Mouse (Mus musculus) kidney, postnatal 0 days (tissue): ENCODE data around the gene Gp5. TPM values are rescaled to one million over a fixed set of nuclear protein-coding genes. Genes with fewer than 3 reads are reported as not detected.

Experiments used
- ATAC-seq: fragments of 200-750 bp; cut with Nextera tagmentation; replicated peaks from 2 replicates; pipeline ENCODE4 v1.8.0; 2017; ENCODE audit warnings: low read depth, moderate number of reproducible peaks, moderate TSS enrichment, moderate library complexity; ENCODE audit not compliant: low FRiP score
- DNase-seq: peaks from one replicate; pipeline ENCODE4 v3.0.0-alpha.2; 2016; ENCODE audit warnings: low spot score
- H3K27ac ChIP-seq: fragments of 300-500 bp; sonication (generic); 2 replicates; pipeline ENCODE4 v1.5.1; 2014; ENCODE audit warnings: mild to moderate bottlenecking
- H3K27me3 ChIP-seq: fragments of 300-500 bp; sonication (generic); 2 replicates; pipeline ENCODE4 v1.6.1; 2014; ENCODE audit warnings: low read length, mixed read lengths; ENCODE audit not compliant: insufficient read depth
- H3K36me3 ChIP-seq: fragments of 300-500 bp; sonication (generic); 2 replicates; pipeline ENCODE4 v1.6.1; 2014; ENCODE audit warnings: low read length, mixed read lengths; ENCODE audit not compliant: insufficient read depth
- H3K4me1 ChIP-seq: fragments of 300-500 bp; sonication (generic); replicated peaks from 2 replicates; pipeline ENCODE4 v1.6.1; 2014; ENCODE audit warnings: antibody characterized with exemption, low read length, mixed read lengths; ENCODE audit not compliant: insufficient read depth
- H3K4me2 ChIP-seq: fragments of 300-500 bp; sonication (generic); 2 replicates; pipeline ENCODE4 v1.6.1; 2014; ENCODE audit warnings: mild to moderate bottlenecking, low read length, moderate library complexity, mixed read lengths
- H3K4me3 ChIP-seq: fragments of 300-500 bp; sonication (generic); replicated peaks from 2 replicates; pipeline ENCODE4 v1.5.1; 2014; ENCODE audit warnings: low read depth, low read length
- H3K9ac ChIP-seq: fragments of 300-500 bp; sonication (generic); 2 replicates; pipeline ENCODE4 v1.6.1; 2014; ENCODE audit warnings: low read depth, low read length
- H3K9me3 ChIP-seq: fragments of 300-500 bp; sonication (generic); replicated peaks from 2 replicates; pipeline ENCODE4 v1.6.1; 2016; ENCODE audit warnings: low read length, inconsistent platforms, mixed read lengths
- CTCF ChIP-seq: IDR thresholded peaks from 2 replicates; pipeline ENCODE4 v1.5.1; 2016; ENCODE audit warnings: antibody characterized with exemption, low read depth, mild to moderate bottlenecking, moderate library complexity
- WGBS: fragments of 180-500 bp; shearing (Covaris S2); extraction: QIAGEN DNeasy Blood & Tissue Kit; methylation state at CpG from one replicate; pipeline ENCODE4 v1.1.7; 2014; 5-methylcytosine and 5-hydroxymethylcytosine counted together
- polyA plus RNA-seq: library from polyadenylated mRNA; unstranded; fragments of >200 nt; fragmentation: Nextera tagmentation; extraction: Ambion mirVana; gene quantifications from 2 replicates; pipeline ENCODE4 v1.2.1, GENCODE M21; 2015

Gp5 gene
- polyA plus RNA-seq, 1 experiment from 2014 or later, result 0.16 TPM

- Histone ChIP-seq H3K4me2 (no peak overlapping the region), H3K4me1 (no peaks in the 10 kb centered on the region), H3K4me3 (no peak overlapping the region), H3K9ac (no peak overlapping the region), H3K27me3 (no peaks in the 10 kb centered on the region), H3K9me3 (no peaks in the 10 kb centered on the region), H3K27ac (no peak overlapping the region), H3K36me3 (no peaks in the 10 kb centered on the region)
- no peak for ATAC-seq
- no peak for DNase-seq
- WGBS, result 73% methylated on average over 6 of the region's 6 CpGs
- no peak for TF ChIP-seq CTCF
These were observed 38.5 kb downstream of the Gp5 start for GRCm38 (mm10) chr16:30271941-30272595.

- H3K4me2 ChIP-seq, result no peak overlapping the region
- H3K4me1 ChIP-seq, result no peaks in the 10 kb centered on the region
- no peaks in the 10 kb centered on the region for H3K9me3 ChIP-seq
- no peaks in the 10 kb centered on the region for H3K36me3 ChIP-seq
- WGBS, result 64% methylated on average over 8 of the region's 8 CpGs
- H3K27me3 ChIP-seq, result no peaks in the 10 kb centered on the region
- no peak for ATAC-seq
- H3K4me3 ChIP-seq, result no peak overlapping the region
- no peak for DNase-seq
- no peak for TF ChIP-seq CTCF
- no peak overlapping the region for H3K9ac ChIP-seq
- H3K27ac ChIP-seq, result no peak overlapping the region
These were observed 39.3 kb downstream of the Gp5 start for GRCm38 (mm10) chr16:30271223-30271761.

GRCm38 (mm10) chr16:30267359-30267758 lies 43.2 kb downstream of the Gp5 start, which contains the start of gene Cpn2:
Cpn2 (minus strand) TSS chr16:30267499.
- Histone ChIP-seq H3K4me1 (no peaks in the 10 kb centered on the region), H3K9ac (no peak within 1 kb of the TSS), H3K4me3 (no peak within 1 kb of the TSS), H3K9me3 (no peaks in the 10 kb centered on the region), H3K36me3 (no peaks in the 10 kb centered on the region), H3K27me3 (no peaks in the 10 kb centered on the region), H3K4me2 (no peak within 1 kb of the TSS), H3K27ac (no peak within 1 kb of the TSS)
- 69% methylated on average over 5 of the region's 5 CpGs for WGBS
- DNase-seq (no peak), ATAC-seq (no peak)
- no peak for TF ChIP-seq CTCF

- ATAC-seq (no peak), DNase-seq (no peak)
- H3K4me1 ChIP-seq, result no peaks in the 10 kb centered on the region
- H3K36me3 ChIP-seq, result no peaks in the 10 kb centered on the region
- no peak overlapping the region for H3K4me3 ChIP-seq
- no peak overlapping the region for H3K27ac ChIP-seq
- no peaks in the 10 kb centered on the region for H3K27me3 ChIP-seq
- TF ChIP-seq CTCF, result no peak
- no peak overlapping the region for H3K9ac ChIP-seq
- H3K9me3 ChIP-seq, result no peaks in the 10 kb centered on the region
- H3K4me2 ChIP-seq, result no peak overlapping the region
- 82% methylated on average over 5 of the region's 5 CpGs for WGBS
These were observed 44.0 kb downstream of the Gp5 start for GRCm38 (mm10) chr16:30266561-30266960.

- ATAC-seq (no peak), DNase-seq (no peak)
- WGBS, result 51% methylated on average over 4 of the region's 4 CpGs
- Histone ChIP-seq H3K36me3 (no peaks in the 10 kb centered on the region), H3K4me1 (no peaks in the 10 kb centered on the region), H3K9ac (no peak overlapping the region), H3K4me3 (no peak overlapping the region), H3K27me3 (no peaks in the 10 kb centered on the region), H3K4me2 (no peak overlapping the region), H3K27ac (no peak overlapping the region), H3K9me3 (no peaks in the 10 kb centered on the region)
- TF ChIP-seq CTCF, result no peak
These were observed 45.0 kb downstream of the Gp5 start for GRCm38 (mm10) chr16:30265611-30266010.

GRCm38 (mm10) chr16:30263156-30263555 lies 47.4 kb downstream of the Gp5 start:
- no peak for DNase-seq
- no peaks in the 10 kb centered on the region for H3K4me1 ChIP-seq
- no peak overlapping the region for H3K27ac ChIP-seq
- ATAC-seq, result no peak
- H3K4me3 ChIP-seq, result no peak overlapping the region
- no peaks in the 10 kb centered on the region for H3K27me3 ChIP-seq
- TF ChIP-seq CTCF, result no peak
- no peak overlapping the region for H3K4me2 ChIP-seq
- H3K9ac ChIP-seq, result no peak overlapping the region
- no peaks in the 10 kb centered on the region for H3K9me3 ChIP-seq
- no peaks in the 10 kb centered on the region for H3K36me3 ChIP-seq
- 60% methylated on average over 4 of the region's 4 CpGs for WGBS
